Mouse (Mus musculus) hindbrain, embryonic 15.5 days (tissue): ENCODE data around the gene Car2. TPM values are rescaled to one million over a fixed set of nuclear protein-coding genes. Genes with fewer than 3 reads are reported as not detected.

Experiments
- ATAC-seq: fragments of 200-750 bp; cut with Nextera tagmentation; 2 replicates; pipeline ENCODE4 v1.8.0; 2017; ENCODE audit warnings: low read depth, moderate number of reproducible peaks, moderate TSS enrichment; ENCODE audit not compliant: low FRiP score
- H3K27ac ChIP-seq: fragments of 300-500 bp; sonication (generic); replicated peaks from 2 replicates; pipeline ENCODE4 v1.5.1; 2015; ENCODE audit warnings: mild to moderate bottlenecking, inconsistent platforms
- H3K27me3 ChIP-seq: fragments of 300-500 bp; sonication (generic); 2 replicates; pipeline ENCODE4 v1.6.1; 2015; ENCODE audit warnings: control low read depth, inconsistent platforms
- H3K36me3 ChIP-seq: fragments of 300-500 bp; sonication (generic); 2 replicates; pipeline ENCODE4 v1.6.1; 2015; ENCODE audit warnings: control low read depth, inconsistent platforms
- H3K4me1 ChIP-seq: fragments of 300-500 bp; sonication (generic); replicated peaks from 2 replicates; pipeline ENCODE4 v1.6.1; 2015; ENCODE audit warnings: control low read depth, inconsistent platforms
- H3K4me2 ChIP-seq: fragments of 300-500 bp; sonication (generic); 2 replicates; pipeline ENCODE4 v1.6.1; 2015; ENCODE audit warnings: moderate library complexity, mild to moderate bottlenecking, inconsistent platforms
- H3K4me3 ChIP-seq: fragments of 300-500 bp; sonication (generic); 2 replicates; pipeline ENCODE4 v1.5.1; 2015; ENCODE audit warnings: mild to moderate bottlenecking, inconsistent platforms
- H3K9ac ChIP-seq: fragments of 300-500 bp; sonication (generic); 2 replicates; pipeline ENCODE4 v1.6.1; 2015; ENCODE audit warnings: inconsistent platforms
- H3K9me3 ChIP-seq: fragments of 300-500 bp; sonication (generic); 2 replicates; pipeline ENCODE4 v1.6.1; 2016; ENCODE audit warnings: control low read depth, inconsistent platforms
- WGBS: fragments of 180-500 bp; shearing (Covaris S2); methylation state at CpG from one replicate; pipeline ENCODE4 v1.1.7; 2015; 5-methylcytosine and 5-hydroxymethylcytosine counted together
- polyA plus RNA-seq: library from polyadenylated mRNA; unstranded; fragments of >200 nt; fragmentation: Nextera tagmentation; extraction: Ambion mirVana; gene quantifications from 2 replicates; pipeline ENCODE4 v1.2.1, GENCODE M21; 2015

The Car2 gene
- polyA plus RNA-seq, 1 experiment from 2014 or later = 43.5 TPM

DNA sequence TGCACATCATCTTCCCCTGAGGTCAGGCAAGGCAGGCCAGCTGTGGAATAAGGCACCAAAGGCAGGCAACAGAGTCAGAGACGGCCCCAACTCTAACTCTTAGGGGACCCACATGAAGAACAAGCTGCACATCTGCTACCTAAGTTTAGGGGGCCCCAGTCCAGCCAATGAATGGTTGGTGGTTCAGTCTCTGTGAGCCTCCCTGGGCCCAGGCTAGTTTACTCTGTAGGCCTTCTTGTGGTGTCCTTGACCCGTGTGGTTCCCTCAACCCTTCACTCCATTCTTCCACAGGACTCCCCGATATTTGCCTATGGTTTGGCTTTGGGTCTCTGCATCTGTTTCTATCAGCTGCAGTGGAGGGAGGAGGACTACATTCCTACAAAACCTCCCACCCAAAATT lies 17.3 kb downstream of the Car2 start:
- Histone ChIP-seq H3K9me3 (no peaks in the 10 kb centered on the region), H3K9ac (no peak overlapping the region), H3K27ac (no peak overlapping the region), H3K4me3 (no peak overlapping the region), H3K4me2 (no peak overlapping the region), H3K36me3 (no peaks in the 10 kb centered on the region; the same call in 1 of the 2 replicates), H3K4me1 (no peaks in the 10 kb centered on the region), H3K27me3 (no peaks in the 10 kb centered on the region)
- WGBS = 89% methylated on average over 3 of the region's 3 CpGs
- ATAC-seq = no peak

DNA sequence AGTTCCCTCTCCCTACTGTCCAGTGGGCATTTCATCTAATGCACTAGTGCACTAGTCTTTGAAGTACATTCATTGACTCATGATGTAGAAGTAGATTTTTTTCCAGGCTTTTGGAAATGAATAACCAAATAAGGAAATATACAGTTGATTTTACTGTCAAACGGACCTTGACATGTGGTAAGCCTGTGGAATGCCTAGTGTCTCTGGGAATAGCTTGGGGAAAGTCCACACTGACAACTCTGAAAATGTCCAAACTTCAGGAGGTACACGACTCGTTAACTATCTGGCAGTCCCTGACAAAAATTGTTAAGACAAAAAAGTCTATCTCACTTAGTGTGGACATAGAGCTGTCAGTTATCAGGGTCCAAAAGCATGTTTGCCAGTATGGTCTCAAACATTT lies 18.1 kb downstream of the Car2 start:
- Histone ChIP-seq H3K4me1 (no peaks in the 10 kb centered on the region), H3K9ac (no peak overlapping the region), H3K4me3 (no peak overlapping the region), H3K9me3 (no peaks in the 10 kb centered on the region), H3K27me3 (no peaks in the 10 kb centered on the region), H3K36me3 (no peaks in the 10 kb centered on the region; the same call in 1 of the 2 replicates), H3K4me2 (no peak overlapping the region), H3K27ac (no peak overlapping the region)
- no peak for ATAC-seq
- 89% methylated on average over 3 of the region's 3 CpGs for WGBS

DNA sequence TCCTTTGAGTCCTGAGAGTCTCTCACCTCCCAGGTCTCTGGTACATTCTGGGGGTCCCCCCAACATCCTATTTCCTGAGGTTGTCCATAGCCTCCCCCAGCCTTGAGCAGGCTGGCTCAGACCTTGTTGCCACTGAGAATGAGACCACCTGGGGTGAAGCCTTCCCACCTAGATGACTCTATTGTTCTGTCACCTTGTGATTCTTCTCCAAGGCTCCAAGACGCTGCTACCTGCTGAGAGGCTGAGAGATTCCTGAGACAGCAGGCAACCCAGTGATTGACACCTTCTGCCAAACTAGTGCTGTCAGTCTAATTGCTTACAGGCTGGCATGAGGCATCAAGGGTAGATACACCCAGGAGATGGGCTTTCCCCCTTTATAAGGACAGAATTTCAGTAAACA lies 21.2 kb downstream of the Car2 start:
- 25% methylated on average over 1 of the region's 1 CpGs for WGBS
- Histone ChIP-seq H3K4me1 (no peaks in the 10 kb centered on the region), H3K4me3 (no peak overlapping the region), H3K4me2 (no peak overlapping the region), H3K9ac (no peak overlapping the region), H3K36me3 (no peaks in the 10 kb centered on the region), H3K27ac (no peak overlapping the region), H3K9me3 (no peaks in the 10 kb centered on the region), H3K27me3 (no peaks in the 10 kb centered on the region)
- no peak for ATAC-seq

DNA sequence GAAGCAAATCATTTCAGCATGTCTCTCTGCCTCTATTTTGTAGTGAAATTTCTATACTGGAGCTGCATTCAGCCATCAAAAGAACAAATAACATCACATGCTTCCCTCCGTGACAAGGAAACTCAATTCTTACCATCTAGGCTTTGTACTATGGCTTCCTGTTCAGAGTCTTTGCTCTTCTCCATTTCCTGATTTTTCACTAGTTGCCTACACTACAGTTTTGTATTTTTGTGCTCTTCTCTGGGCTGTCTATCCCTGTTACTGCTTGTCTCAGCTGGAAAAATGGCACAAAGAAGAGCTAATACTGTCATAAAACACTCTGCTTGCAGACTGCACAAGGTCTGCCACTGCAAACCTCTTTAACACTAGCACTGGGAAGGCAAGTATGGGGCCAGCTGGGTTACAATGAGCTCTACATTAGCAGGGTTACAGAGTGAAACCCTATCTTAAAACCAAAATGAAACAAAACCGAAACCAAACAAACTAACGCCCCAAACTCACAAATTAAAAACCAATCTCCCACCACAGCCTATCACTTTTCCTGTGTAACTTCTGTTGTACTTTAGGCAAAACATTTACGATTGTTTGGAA lies 26.0 kb downstream of the Car2 start:
- ATAC-seq = no peak
- H3K4me1 ChIP-seq = no peaks in the 10 kb centered on the region
- no peak overlapping the region for H3K27ac ChIP-seq
- 89% methylated on average over 4 of the region's 4 CpGs for WGBS
- H3K9me3 ChIP-seq = no peaks in the 10 kb centered on the region
- no peak overlapping the region for H3K4me2 ChIP-seq
- no peak overlapping the region for H3K4me3 ChIP-seq
- H3K9ac ChIP-seq = no peak overlapping the region
- no peaks in the 10 kb centered on the region for H3K27me3 ChIP-seq
- no peaks in the 10 kb centered on the region for H3K36me3 ChIP-seq

DNA sequence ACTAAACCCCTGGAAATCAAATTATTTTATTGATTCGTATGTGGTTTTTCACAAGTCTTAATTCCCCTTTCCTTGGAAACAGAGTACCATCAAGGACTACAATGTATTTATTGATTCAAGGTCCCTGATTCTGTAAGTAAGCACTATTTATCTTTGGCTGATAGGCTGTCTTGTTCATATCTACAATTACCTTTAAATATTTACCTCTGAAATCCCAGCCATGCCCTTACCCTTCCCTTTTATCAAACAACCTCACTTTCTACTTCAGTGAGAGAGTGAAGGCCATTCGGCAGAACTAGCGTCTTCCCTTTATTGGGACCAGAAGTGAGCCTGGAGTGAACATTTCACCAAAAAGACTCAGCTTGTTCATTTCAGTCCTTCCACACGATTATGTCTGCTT lies 27.7 kb downstream of the Car2 start:
- no peak for ATAC-seq
- Histone ChIP-seq H3K27ac (no peak overlapping the region), H3K9me3 (no peaks in the 10 kb centered on the region), H3K4me3 (no peak overlapping the region), H3K9ac (no peak overlapping the region), H3K4me2 (no peak overlapping the region), H3K36me3 (no peaks in the 10 kb centered on the region), H3K27me3 (no peaks in the 10 kb centered on the region), H3K4me1 (no peaks in the 10 kb centered on the region)
- 94% methylated on average over 4 of the region's 4 CpGs for WGBS

DNA sequence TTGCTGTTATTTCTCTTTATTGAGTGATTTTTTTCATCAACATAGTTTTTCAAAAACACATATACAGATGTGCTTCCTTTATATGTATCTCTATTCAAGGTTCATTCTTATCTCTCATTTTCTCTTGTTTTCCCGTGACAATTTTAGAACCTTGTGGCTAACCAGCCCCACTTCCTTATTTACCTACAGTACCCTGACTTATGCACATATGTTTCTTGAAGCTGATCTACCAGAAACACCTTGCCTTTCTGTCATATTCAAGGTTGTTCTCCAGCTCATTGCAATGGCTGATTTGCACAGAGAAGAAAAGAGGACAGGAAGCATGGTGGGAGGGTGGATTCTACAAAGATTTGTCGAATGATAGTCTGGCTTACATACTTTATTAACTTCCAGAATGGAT lies 29.3 kb downstream of the Car2 start:
- no peak overlapping the region for H3K27ac ChIP-seq
- no peaks in the 10 kb centered on the region for H3K4me1 ChIP-seq
- H3K27me3 ChIP-seq = no peaks in the 10 kb centered on the region
- no peak overlapping the region for H3K9ac ChIP-seq
- no peaks in the 10 kb centered on the region for H3K36me3 ChIP-seq
- no peaks in the 10 kb centered on the region for H3K9me3 ChIP-seq
- H3K4me3 ChIP-seq = no peak overlapping the region
- no peak overlapping the region for H3K4me2 ChIP-seq
- WGBS = 92% methylated on average over 2 of the region's 2 CpGs
- ATAC-seq = no peak

DNA sequence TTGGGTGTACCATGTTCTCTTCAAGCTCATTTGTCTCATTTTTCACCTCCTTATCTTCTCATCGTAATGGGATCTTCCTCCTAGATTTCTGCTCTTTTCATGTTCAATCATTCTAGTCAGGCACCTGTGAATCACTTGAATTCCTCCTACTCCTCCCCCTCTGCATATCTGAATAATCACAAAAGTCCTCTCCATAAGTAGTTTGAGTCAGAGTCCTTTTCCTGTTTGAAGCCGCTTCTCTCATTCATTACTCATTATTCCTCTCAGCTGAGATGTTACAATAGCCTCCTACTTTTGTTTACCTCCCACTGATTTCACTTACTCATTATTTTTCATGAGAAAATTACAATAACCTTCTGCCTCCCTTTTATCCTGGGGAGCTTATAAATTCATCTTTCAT lies 31.2 kb downstream of the Car2 start:
- Histone ChIP-seq H3K9ac (no peak overlapping the region), H3K27ac (no peak overlapping the region), H3K4me1 (no peaks in the 10 kb centered on the region), H3K36me3 (no peaks in the 10 kb centered on the region), H3K27me3 (no peaks in the 10 kb centered on the region), H3K4me3 (no peak overlapping the region), H3K9me3 (no peaks in the 10 kb centered on the region), H3K4me2 (no peak overlapping the region)
- WGBS = 42% methylated on average over 2 of the region's 2 CpGs
- no peak for ATAC-seq

DNA sequence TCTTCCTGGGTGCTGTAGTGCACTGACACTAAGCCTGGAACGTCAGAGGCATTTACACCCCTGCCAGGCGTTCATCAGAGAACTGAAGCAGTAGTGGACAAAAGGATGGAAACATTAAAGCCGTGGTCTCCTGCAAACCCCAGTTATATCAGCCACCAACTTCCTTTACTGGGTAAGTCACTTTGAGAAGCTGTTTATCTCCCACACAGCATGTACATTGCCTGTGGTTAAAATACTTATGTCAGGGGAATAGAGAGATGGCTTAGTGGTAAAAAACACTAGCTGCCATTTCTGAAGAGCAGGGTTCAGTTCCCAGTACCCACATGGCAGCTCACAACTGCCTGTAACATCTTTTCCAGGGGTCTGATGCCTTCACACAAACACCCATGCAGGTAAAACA lies 58.6 kb downstream of the Car2 start:
- no peak for ATAC-seq
- H3K9ac ChIP-seq = no peak overlapping the region

DNA sequence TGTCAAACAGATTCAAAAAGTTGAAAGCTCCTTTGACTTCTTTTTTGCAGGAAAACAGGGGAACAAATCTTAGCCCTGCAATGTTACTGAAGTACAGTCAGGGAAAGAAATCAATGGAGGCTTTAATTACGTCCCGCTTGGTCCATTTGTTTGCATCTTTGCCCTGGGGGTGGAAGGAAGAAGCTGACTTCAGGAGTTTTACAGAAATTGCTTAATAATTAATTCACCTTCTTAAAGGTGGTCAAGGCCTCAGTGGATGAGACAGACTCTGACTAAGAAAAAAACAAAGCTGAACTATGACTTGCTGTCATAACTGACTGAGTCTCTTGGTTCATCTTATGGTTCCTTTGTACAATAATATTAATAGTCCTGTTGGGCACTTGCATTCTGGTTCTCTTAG lies 59.6 kb downstream of the Car2 start:
- Histone ChIP-seq H3K9ac (no peak overlapping the region), H3K4me2 (no peak overlapping the region), H3K36me3 (no peaks in the 10 kb centered on the region), H3K27ac (no peak overlapping the region), H3K9me3 (no peaks in the 10 kb centered on the region), H3K4me1 (no peaks in the 10 kb centered on the region), H3K4me3 (no peak overlapping the region), H3K27me3 (no peaks in the 10 kb centered on the region)
- WGBS = 71% methylated on average over 2 of the region's 2 CpGs
- no peak for ATAC-seq

More for the DNA sequence above, 58.6 kb downstream of the Car2 start:
- H3K27ac ChIP-seq = no peak overlapping the region
- no peak overlapping the region for H3K4me2 ChIP-seq
- H3K36me3 ChIP-seq = no peaks in the 10 kb centered on the region
- H3K27me3 ChIP-seq = no peaks in the 10 kb centered on the region
- 75% methylated on average over 3 of the region's 3 CpGs for WGBS
- no peak overlapping the region for H3K4me3 ChIP-seq
- H3K4me1 ChIP-seq = no peaks in the 10 kb centered on the region
- H3K9me3 ChIP-seq = no peaks in the 10 kb centered on the region

DNA sequence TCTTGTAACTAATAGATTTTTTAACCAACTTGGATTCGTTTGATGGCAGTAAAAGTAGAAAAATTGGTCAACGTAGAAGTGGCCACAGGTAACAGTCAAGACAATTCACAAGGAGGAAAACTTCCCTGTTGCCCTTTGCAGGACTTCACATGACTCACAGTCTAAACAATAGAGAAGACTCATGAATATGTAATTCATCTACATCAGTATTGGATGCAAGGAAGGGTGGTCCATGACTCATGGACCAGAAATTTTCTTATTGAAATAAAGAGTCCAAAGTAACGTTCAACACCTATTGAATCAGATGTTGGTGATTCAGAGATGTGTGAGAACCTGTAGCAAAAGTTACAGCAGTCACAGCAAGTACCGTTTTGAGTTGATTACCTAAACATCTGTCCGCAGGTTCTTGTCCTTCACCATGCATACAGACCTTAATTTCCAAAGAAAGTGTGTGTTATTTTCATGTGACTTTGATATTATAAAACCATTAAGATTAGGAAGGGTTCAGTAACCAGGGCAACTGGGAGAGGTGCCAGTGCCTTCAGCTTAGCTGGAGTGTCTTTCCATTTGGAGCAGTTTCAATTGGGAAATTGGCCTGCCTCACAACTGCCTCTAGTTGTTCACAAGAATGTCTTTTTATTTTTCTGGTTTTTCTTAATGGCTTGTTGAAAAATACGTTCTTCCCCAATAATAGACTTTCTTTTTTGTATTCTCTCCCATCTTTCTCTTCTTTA lies 62.2 kb downstream of the Car2 start:
- no peak overlapping the region for H3K9ac ChIP-seq
- H3K9me3 ChIP-seq = no peaks in the 10 kb centered on the region
- no peaks in the 10 kb centered on the region for H3K4me1 ChIP-seq
- 76% methylated on average over 6 of the region's 6 CpGs for WGBS
- H3K4me2 ChIP-seq = no peak overlapping the region
- ATAC-seq = peak; percentile 54; the same call in 1 of the 2 replicates
- H3K27me3 ChIP-seq = no peaks in the 10 kb centered on the region
- H3K36me3 ChIP-seq = no peaks in the 10 kb centered on the region
- no peak overlapping the region for H3K27ac ChIP-seq
- no peak overlapping the region for H3K4me3 ChIP-seq

DNA sequence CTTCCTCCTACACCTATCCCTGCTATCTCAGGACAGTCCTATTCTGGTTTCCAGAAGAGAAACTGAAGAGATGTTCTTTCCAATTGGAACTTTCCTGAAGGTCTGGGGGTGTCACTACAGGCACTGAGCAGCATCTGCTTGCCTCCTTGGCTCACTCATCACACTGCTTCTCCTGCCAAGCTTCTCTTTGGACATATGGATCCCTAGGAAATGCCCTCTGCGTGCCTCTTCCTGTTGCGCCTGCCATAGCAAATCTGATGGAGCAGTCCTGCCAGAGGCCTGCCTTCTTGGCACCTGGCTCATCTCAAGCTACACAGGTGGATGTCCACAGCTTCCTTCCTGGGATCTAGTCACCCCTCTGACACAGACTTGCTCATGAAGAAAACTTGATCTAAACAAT lies 64.0 kb downstream of the Car2 start:
- no peaks in the 10 kb centered on the region for H3K4me1 ChIP-seq
- ATAC-seq = no peak
- H3K4me2 ChIP-seq = no peak overlapping the region
- no peak overlapping the region for H3K27ac ChIP-seq
- H3K36me3 ChIP-seq = no peaks in the 10 kb centered on the region
- H3K9ac ChIP-seq = no peak overlapping the region
- no peaks in the 10 kb centered on the region for H3K9me3 ChIP-seq
- H3K4me3 ChIP-seq = no peak overlapping the region
- H3K27me3 ChIP-seq = no peaks in the 10 kb centered on the region
- WGBS = 83% methylated on average over 2 of the region's 2 CpGs
